Mouse (Mus musculus): ENCODE data around the gene Il10. TPM values are rescaled to one million over a fixed set of nuclear protein-coding genes. Genes with fewer than 3 reads are reported as not detected.
"Not testable (repeated sequence)": the region's sequence is repeated elsewhere in the genome, so short reads cannot be mapped to it uniquely, and the experiment has no call there.

Il10 gene
- total RNA-seq, 2 experiments from 2014 or later = not detected

DNA sequence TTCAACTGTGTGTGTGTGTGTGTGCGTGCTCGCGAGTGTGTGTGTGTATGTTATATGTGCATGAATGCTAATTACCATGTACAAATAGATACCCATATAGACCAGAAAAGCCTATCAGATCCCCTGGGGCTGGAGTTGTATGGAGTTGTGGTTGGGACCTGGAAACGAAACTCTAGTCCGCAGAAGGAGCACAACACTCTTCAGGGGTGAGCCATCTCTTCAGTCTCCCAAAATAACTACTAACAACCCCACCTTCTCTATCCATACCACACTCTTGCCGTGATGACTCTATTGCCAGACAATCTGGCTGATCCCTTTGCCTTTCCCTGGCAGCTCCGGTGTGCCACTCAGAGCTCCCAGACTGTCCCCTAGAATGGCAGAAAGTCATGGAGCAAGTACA, 3.8 kb upstream of the Il10 start:
- DNase-seq (ENCODE audit: extremely low spot score in 1 of 2, low spot score in 1 of 2) = no peak

DNA sequence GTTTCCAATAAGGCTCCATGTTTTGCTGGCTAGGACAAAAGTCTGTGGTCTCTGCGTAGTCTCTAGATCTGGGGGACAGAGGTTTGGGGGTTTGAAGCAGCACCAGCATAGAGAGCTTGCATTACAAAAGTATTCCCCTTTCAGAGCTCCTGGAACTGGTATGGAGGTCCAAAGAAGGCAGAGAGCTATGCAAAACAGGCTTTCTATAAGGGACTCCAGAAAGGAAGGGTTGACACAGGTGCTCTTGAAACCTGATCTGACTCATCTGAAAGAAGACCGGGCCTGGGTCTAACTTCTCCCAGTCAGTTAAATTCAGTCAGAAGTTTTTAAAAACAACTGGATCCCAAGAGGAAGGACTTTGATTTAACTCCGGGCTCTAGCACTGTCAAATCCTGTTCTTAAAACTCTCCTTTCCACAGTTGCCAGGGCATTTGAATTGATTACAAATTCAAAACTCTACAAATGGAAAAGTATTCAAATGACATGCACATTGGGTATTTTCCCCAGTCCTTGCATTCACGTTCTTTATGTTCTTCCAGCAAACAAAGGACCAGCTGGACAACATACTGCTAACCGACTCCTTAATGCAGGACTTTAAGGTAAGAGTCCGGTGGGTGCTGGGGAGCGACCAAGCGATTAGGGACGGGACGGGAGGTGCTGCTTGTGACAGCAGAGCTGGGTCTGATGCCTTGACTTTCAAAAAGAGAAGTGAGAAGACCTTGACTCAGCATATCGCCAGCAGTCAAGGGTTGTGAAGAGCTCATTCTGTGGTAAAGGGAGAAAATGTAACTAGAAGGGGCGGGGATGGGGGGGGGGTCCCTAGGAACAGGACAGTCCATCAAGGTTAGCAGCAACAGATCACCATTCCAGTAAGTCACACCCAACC, 1.0 kb downstream of the Il10 start:
- no peak for DNase-seq (ENCODE audit: extremely low spot score in 1 of 2, low spot score in 1 of 2)

DNA sequence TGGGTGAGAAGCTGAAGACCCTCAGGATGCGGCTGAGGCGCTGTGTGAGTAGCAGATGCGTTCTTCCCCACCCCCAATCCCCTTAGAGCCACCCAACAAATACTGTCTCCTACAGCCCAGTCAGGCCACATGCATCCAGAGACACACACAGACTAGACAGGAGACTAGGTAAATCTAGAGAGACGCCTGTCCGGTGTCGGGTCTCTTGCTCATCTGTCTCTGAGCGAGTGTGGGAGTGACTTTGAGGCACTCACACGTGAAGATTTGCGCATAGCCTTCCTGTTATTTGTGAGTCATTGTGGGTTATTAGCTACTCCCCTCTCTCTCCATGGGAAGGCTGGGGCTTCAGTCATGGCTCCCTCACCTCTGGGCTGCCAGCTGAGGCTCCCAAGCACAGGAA, 1.8 kb downstream of the Il10 start:
- no peak for DNase-seq (ENCODE audit: extremely low spot score in 1 of 2, low spot score in 1 of 2)

DNA sequence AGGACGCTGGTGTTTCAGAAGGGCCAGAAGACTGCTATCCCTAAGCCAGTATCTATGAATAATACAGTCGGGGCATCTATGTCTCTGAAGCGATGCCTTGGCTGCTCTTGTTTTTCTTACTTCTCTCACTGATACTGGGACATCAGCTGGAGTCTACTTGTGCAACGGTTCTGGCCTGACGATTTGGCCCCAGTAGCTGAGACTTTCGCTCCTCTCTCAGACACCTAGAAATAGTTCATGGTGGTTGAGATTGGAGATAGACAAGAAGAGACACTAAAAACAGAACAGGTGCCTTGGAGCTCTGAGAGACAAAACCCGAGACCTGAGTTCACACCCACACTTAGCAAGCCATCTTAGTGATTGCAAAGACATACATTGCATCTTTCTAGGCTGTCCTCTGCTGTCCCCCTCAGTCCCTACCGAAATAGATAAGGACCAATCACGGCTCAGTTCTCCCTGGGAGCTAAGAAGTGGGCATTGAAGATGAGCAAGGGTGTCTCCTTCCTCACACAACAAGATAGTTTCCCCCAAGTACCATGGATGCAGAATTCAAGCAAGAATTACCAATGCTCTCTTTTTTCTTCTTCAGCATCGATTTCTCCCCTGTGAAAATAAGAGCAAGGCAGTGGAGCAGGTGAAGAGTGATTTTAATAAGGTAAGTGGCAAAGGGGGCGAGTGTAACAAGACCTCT, 2.4 kb downstream of the Il10 start:
- DNase-seq (ENCODE audit: extremely low spot score in 1 of 2, low spot score in 1 of 2) = no peak

DNA sequence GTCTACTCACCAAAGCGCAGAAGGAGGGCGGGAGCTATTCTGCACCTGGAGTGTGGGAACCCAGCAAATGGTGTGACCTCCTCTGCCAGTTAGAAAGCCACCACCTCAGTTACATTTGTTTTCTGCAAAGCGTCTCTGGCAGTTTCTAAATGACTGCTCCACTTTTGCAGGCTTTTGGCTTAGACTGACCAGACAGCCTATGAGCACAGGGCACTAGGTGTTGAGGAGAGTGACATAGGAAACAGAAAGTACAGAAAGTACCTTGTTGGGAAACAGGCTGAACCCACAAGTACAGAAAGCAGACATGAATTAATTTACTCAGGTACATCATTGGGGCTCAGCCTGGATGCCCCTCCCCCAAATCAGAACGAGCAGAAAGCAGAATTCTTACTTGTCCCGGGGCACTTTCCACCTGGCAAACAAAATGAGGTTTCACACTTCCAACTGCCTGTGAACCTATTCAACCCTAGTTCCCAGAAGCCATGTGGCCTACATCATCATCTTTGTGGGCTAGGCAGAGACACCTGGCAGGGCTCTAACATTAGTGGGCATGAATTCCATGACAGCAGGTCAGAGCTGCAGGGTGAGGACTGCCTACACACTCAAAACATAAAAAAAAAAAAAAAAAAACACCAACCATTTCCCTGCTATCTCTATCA, 3.1 kb downstream of the Il10 start:
- no peak for DNase-seq (ENCODE audit: extremely low spot score in 1 of 2, low spot score in 1 of 2)

DNA sequence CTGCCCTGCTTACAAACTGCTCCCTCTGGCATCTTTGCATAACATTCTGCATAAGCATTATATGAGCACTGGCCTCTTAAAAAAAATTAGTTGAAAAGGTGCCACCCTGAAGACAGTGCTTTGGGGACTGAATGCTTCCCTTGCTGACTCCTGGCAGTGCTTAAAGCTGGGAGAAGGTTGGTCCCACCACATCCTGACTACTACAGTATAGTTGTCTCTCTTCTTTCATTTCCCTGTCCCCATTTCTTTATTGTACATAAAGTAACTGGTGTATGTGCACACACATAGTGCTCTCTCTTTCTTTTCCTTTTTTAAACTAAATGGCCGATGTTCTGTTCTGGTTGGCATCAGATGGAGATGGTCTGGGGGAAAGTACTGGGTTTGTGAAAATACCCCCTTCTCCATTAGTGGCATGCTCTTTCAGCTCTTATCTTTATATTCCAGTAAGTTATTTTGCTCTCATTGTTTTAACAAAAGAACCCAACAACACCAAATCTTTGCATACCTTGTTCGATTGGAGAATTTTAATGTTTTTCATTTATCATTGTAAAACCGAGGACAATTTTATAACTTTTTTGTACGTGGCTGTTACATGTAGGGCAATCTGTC, 3.7 kb downstream of the Il10 start:
- not testable (repeated sequence) for DNase-seq (ENCODE audit: extremely low spot score in 1 of 2, low spot score in 1 of 2)

DNA sequence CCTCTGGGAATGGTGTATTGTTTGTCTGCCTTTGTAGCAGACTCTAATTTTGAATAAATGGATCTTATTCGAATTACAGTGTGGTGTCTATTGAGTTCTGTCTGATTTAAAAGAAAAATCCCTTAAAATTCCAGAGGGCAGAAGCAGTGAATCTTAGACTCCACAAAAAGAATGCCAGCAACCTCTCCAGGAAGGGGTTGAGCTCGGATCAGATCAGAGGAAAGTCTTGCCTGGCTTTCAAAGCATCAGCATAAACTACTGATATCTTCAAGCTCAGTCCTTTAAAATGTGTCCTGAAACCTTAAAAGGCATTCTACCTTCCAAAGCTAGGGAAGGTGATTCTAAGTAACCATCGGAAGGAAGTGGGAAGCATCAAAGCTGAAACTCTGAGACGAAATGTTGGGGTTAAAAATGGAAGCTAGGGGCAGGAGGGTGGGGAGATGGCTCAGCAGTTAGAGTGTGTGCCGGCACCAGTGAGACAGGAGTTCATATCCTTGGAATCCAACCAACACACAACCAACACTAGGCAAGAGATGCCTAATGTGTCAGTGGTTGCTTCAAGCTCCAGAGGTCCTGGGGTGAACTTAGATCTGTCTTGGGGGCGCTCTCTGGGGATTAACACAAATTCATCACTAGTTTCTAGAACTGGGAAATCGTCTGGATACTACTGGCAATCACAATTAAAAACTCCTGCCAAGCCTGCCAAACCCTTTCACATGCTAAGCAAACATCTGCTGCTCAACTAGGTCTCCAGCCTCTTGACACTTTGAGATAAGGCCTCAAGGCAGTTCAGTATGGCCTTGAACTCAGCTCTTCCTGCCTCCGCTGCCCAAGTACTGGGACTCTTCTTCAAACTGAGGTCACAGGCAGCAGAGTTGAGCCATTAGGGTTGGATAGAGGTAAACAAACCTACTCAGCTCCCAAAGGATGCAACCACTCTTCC, 5.5 kb downstream of the Il10 start:
- no peak for DNase-seq (ENCODE audit: extremely low spot score in 1 of 2, low spot score in 1 of 2)

DNA sequence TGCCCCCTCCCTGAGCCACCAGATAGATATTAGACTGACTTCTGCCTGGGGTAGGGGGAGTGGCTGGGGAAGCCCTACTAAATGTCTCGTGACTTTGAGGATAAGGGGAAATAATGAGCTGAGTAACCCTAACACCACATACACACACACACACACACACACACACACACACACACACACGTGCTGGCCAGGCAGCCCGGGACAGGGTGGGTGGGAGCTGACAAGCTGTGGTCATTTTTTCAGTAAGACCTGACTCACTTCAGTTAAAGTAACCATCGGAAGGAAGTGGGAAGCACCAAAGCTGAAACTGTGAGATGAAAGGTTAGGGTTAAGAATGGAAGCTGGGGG, 6.2 kb downstream of the Il10 start:
- DNase-seq (ENCODE audit: extremely low spot score in 1 of 2, low spot score in 1 of 2) = no peak

DNA sequence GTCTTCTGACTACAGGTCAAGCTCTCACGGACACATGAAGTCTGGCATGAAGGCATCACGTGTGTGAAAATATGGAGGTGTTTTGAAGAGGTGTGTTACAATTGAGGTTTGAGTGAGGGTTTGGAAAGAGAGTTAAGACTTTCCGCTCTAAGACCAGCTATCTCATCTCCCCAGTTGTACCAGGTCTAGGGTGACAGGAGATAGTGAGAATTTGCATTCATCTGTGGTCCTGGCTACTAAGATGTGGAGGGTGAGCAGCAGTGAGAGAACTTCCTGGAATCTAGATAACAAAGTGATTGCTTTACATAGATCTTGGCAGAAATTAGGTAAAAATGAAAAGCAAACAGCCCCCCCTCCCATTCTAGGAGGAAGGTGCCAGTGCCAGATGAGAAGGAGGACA, 9.6 kb downstream of the Il10 start:
- DNase-seq (ENCODE audit: extremely low spot score in 1 of 2, low spot score in 1 of 2) = no peak

DNA sequence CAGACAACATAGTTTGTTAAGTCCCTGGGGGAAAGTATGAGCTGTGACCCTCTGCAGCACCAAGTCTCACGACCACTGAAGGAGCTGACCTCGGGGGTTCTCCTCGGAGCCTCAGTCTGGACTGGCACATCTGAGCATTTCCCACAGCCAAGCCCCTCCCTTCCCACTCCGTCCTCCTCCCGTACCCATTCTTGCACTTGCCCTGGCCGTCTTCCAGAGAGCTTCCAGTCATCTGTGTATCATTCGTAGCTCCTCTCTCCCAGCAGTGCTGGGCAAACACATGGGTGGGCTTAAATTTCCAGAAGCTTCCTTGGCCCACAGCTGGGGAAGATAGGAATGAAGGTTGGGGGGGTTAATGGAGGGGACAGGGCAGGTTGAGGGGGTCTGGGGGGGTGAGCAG, 10.6 kb downstream of the Il10 start:
- DNase-seq (ENCODE audit: extremely low spot score in 1 of 2, low spot score in 1 of 2) = no peak

DNA sequence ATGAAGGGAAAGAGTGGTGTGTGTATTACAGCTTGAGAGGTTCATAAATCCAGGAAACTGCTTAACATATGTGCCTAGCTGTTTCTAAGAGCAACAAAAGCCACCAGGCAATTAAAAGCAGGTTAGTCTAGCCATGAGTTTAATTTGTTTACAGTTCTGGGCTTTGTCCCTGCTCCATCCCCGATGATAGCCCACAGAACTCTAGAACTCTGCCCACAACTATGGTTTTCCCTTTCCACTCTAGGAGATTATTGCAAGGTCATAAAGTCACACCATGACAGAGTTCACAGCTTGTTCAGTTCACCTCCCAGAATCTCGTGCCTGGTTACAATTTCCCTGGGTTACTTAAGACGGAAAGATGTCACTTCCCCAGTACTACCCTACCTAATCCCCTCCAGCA, 11.6 kb downstream of the Il10 start:
- no peak for DNase-seq (ENCODE audit: extremely low spot score in 1 of 2, low spot score in 1 of 2)

DNA sequence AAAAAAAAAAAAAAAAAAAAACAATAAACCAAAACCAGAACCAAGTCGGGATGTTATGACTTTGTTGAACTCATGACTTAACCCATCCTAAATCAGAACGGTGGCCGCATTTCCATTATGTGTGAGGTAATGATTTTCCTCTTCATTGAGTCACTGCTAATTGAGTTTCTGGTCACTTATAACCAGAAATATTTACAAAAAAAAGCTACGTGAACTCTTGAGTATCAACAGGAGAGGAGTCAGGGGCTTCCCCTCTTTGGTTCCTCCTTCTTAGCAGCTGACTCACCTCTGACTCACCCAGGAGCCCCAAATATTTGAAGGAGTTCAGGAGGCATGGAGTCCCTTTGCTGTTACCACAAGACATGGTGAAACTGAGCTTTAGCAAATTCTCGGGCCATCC, 18.4 kb downstream of the Il10 start:
- DNase-seq (ENCODE audit: extremely low spot score in 1 of 2, low spot score in 1 of 2) = no peak

DNA sequence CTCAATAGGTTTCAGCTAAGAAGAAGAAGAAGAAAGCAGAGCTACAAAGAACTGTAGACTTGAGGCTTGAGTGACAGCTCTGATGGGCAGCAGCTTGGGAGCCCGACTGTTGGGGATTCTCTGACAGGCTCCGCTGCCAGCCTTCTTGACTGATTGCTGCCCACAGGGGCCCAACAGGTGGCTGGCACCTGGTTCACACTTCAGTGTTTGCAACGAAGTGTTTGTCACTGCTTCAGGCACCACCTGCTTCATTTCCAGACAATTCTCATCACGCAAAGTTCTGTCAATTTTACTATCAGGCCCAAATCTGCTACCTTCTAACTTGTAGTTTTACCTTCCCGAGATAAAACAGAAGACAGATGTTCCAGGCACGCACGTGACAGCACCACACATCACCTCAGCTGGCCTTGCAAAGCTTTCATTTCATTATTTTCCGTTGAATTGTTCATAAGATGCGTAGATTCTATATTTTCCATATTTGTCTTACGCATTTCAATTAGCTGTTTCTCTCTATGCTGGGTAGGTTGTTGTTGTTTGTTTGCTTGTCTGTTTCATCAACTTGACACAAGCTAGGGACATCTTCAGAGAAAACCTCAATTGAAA, 18.9 kb downstream of the Il10 start:
- no peak for DNase-seq (ENCODE audit: extremely low spot score in 1 of 2, low spot score in 1 of 2)

DNA sequence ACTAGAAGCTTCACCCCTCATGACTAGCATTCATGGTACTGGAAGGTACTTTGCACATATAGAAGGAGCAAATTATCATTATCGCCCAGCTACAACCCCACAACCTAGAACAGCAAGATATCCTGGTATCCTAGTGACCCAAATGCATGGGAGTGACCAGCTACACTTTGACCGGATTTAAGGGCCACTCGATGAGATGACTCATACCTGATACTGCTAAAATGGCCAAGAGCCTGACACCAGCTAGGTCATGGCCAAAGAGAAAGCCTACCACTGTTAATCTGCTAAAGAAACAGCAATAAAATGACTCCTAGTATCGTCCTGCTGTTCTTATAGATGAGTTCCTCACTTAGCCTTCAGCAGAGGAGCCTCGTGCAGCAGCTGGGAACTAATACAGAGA, 19.8 kb downstream of the Il10 start:
- DNase-seq (ENCODE audit: extremely low spot score in 1 of 2, low spot score in 1 of 2) = no peak

DNA sequence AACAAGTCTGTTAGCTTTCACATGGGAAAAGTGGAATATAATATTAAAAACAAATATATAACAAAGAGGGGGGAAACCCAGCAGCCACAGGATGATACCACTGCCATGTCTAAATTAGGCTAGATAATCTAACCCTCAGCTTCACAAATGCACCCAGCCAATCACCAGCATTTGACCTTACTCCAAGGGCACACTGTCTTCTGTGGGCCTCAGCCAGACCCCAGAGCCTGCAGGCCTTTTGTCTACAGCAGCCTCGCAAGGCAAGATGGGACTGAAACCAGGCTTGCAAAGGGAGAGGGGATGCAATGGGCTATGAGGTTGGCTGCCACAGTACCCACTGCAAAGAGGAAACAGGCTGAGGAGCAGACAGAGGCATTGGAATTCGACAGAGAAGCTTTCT, 22.6 kb downstream of the Il10 start:
- no peak for DNase-seq (ENCODE audit: extremely low spot score in 1 of 2, low spot score in 1 of 2)

DNA sequence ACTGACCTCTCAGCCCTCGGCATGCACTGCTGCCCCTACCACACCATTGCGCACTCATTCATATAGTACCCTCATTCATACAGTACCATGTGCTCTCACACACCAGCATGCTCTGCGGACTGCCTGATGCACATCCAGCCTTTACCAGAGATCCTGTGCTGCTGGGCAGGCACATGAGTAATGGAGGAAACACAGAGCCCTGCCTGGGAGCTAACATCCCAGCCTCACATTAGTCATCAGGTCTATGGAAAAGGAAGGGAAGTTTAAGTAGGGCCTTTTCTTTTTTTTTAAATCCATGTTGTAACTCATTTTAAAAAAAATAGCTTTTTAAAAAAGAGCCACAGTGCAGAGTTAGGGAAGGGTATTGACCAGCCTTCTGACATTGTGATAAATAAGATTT, 23.1 kb downstream of the Il10 start:
- DNase-seq (ENCODE audit: extremely low spot score in 1 of 2, low spot score in 1 of 2) = no peak

DNA sequence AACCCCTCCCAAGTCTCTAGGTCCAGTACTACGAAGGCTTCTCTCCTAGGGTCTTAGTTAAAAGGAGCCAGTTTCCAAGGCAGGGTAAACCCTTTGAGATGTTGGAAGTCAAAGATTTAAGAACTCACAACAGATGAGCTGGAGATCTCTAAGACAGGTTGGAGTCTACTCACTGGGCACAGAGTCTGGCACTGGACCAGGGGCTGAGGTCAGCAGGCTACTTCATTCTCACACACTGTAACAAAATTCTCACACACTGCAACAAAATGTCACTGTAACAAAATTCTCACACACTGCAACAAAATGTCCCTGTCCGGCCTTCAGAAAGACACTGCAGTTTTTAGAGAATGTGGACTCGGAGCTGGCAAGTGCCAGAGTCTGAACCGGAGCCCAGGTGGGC, 24.0 kb downstream of the Il10 start:
- no peak for DNase-seq (ENCODE audit: extremely low spot score in 1 of 2, low spot score in 1 of 2)

DNA sequence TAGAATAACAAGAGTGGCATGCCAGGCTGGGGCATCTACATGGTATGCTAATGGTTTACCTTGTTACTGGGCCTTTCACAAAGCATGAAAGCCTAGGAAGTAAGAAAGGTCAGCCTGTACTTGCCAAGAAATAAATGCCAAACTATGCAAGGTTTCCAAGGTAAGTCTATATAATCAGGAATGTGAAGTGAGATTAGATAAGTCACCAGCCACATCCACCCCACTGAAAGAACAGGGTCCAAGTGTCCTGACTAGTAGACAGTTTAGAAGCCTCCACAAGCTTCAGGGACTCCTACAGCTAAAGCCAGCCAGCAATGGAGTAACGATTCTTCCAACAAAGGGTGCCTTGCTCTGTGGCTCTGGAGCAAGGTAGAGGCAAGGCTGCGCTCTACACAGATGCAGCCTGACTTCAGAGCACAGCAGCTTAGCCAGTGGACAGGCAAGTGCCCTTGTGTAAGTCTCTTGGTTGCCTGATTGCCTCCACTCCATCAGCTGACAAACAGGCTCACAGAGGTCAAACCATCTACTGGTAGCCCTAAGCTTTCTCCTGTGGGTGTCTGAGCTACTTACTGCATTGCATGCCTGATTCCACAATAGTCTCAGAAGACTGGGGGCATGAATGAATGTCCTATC, 26.2 kb downstream of the Il10 start:
- DNase-seq (ENCODE audit: extremely low spot score in 1 of 2, low spot score in 1 of 2) = no peak

DNA sequence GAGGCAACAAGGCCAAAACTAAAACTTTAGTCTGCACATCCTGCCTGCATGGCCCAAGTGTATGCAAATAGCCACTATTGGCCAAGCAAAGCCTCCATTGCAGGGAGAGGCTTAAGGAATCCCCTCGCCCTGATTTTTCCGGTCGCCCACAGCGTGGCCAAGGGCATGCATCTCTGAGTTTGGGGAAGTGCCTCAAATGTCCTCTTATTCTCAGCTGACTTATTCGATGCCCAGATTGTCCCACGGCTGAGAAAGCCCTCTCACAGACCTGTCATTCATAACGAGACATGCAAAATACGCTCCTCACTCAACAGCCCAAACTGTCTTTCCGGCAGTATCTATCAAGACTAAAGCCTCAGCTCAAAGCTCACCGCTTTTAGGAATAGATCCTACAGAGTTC, 27.0 kb downstream of the Il10 start:
- DNase-seq (ENCODE audit: extremely low spot score in 1 of 2, low spot score in 1 of 2) = no peak

All from layer of hippocampus, postnatal 25 days (tissue).